Mouse (Mus musculus) CH12.LX (cell line): ENCODE results near the gene Tsr1. TPM values are rescaled to one million over a fixed set of nuclear protein-coding genes. Genes with fewer than 3 reads are reported as not detected.

Experiments used
- DNase-seq: peaks from one replicate; pipeline ENCODE4 v3.0.0-alpha.2; 2013; ENCODE audit errors: extremely low read depth
- H3K27ac ChIP-seq: 2 replicates; pipeline ENCODE4 v1.5.1; 2012; ENCODE audit warnings: low read depth, mild to moderate bottlenecking, control low read depth, moderate library complexity; ENCODE audit not compliant: insufficient read depth
- H3K27me3 ChIP-seq: replicated peaks from 2 replicates; pipeline ENCODE3; 2012; ENCODE audit warnings: inconsistent platforms
- H3K36me3 ChIP-seq, 2 experiments: replicated peaks in 1 of 2; 2 replicates each; pipeline versions ENCODE3 to v1.6.1; 2012; ENCODE audit warnings: inconsistent platforms in 1 of 2, low read length in 1 of 2, mild to moderate bottlenecking in 1 of 2, mixed read lengths in 1 of 2, moderate library complexity in 1 of 2; ENCODE audit not compliant: control insufficient read depth in 1 of 2, insufficient read depth in 1 of 2
- H3K4me1 ChIP-seq, 2 experiments: 2 replicates each; pipeline ENCODE4 v1.6.1; 2012; ENCODE audit warnings: inconsistent platforms in 1 of 2, moderate library complexity in 1 of 2; ENCODE audit not compliant: insufficient read depth in 2 of 2, control insufficient read depth in 1 of 2
- H3K4me2 ChIP-seq: 2 replicates; pipeline ENCODE4 v1.6.1; 2012; ENCODE audit warnings: low read depth, mild to moderate bottlenecking, control low read depth; ENCODE audit not compliant: poor library complexity, insufficient read depth, severe bottlenecking
- H3K4me3 ChIP-seq, 3 experiments: fragments of 150-350 bp in 1 of 3; sonication (generic) in 1 of 3; replicated peaks in 1 of 3; 2 replicates each; pipeline versions ENCODE3 to v1.5.1; 2011 to 2012; ENCODE audit warnings: low read depth in 2 of 3, low read length in 2 of 3, mild to moderate bottlenecking in 2 of 3, moderate library complexity in 2 of 3, control low read depth in 1 of 3, improper control_type of control experiment in 1 of 3, inconsistent platforms in 1 of 3, mixed read lengths in 1 of 3; ENCODE audit not compliant: poor library complexity in 1 of 3
- H3K79me2 ChIP-seq: replicated peaks from 2 replicates; pipeline ENCODE4 v1.6.1; 2012; ENCODE audit warnings: mild to moderate bottlenecking, moderate library complexity; ENCODE audit not compliant: control insufficient read depth, poor library complexity, insufficient read depth, severe bottlenecking; ENCODE audit errors: extremely low read depth
- H3K9ac ChIP-seq: 2 replicates; pipeline ENCODE4 v1.6.1; 2012; ENCODE audit warnings: low read depth, mild to moderate bottlenecking, control low read depth, moderate library complexity; ENCODE audit not compliant: insufficient read depth
- H3K9me3 ChIP-seq: replicated peaks from 2 replicates; pipeline ENCODE3; 2012; ENCODE audit warnings: low read length, inconsistent platforms, mixed read lengths
- CHD1 ChIP-seq: IDR thresholded peaks from 2 replicates; pipeline ENCODE4 v1.6.1; 2012; ENCODE audit warnings: low read depth, low read length, improper control_type of control experiment, inconsistent platforms
- CTCF ChIP-seq, 2 experiments: IDR thresholded peaks in 1 of 2; conservative IDR thresholded peaks in 1 of 2; 2 replicates each; pipeline ENCODE4 v1.5.1; 2011 to 2012; ENCODE audit warnings: low read depth in 2 of 2, low read length in 2 of 2, improper control_type of control experiment in 1 of 2, inconsistent platforms in 1 of 2, mild to moderate bottlenecking in 1 of 2, moderate library complexity in 1 of 2
- ELF1 ChIP-seq: IDR thresholded peaks from 2 replicates; pipeline ENCODE4 v1.6.1; 2014; ENCODE audit warnings: low read depth, mild to moderate bottlenecking, inconsistent platforms, low read length, improper control_type of control experiment
- ETS1 ChIP-seq: conservative IDR thresholded peaks from 2 replicates; pipeline ENCODE4 v1.6.1; 2012; ENCODE audit warnings: low read depth, mild to moderate bottlenecking, inconsistent platforms, low read length, improper control_type of control experiment, moderate library complexity
- GABPA ChIP-seq: IDR thresholded peaks from 2 replicates; pipeline ENCODE4 v1.6.1; 2012; ENCODE audit warnings: low read depth, low read length, improper control_type of control experiment, inconsistent platforms; ENCODE audit not compliant: insufficient replicate concordance
- IRF4 ChIP-seq: IDR thresholded peaks from 2 replicates; pipeline ENCODE4 v1.6.1; 2014; ENCODE audit warnings: low read depth, mild to moderate bottlenecking, inconsistent platforms, low read length, improper control_type of control experiment
- JUND ChIP-seq: conservative IDR thresholded peaks from 2 replicates; pipeline ENCODE4 v1.6.1; 2011; ENCODE audit warnings: low read depth, low read length, improper control_type of control experiment
- MAFK ChIP-seq: IDR thresholded peaks from 2 replicates; pipeline ENCODE4 v1.6.1; 2011; ENCODE audit warnings: low read length, improper control_type of control experiment; ENCODE audit not compliant: insufficient replicate concordance
- MYC ChIP-seq: IDR thresholded peaks from 2 replicates; pipeline ENCODE4 v1.6.1; 2011; ENCODE audit warnings: low read depth, mild to moderate bottlenecking, improper control_type of control experiment, low read length
- NRF1 ChIP-seq: IDR thresholded peaks from 2 replicates; pipeline ENCODE4 v1.6.1; 2014; ENCODE audit warnings: low read depth, mild to moderate bottlenecking, inconsistent platforms, low read length, improper control_type of control experiment, moderate library complexity
- POLR2A ChIP-seq: IDR thresholded peaks from 2 replicates; pipeline ENCODE4 v1.6.1; 2011; ENCODE audit warnings: low read depth, mild to moderate bottlenecking, improper control_type of control experiment, low read length
- RAD21 ChIP-seq: IDR thresholded peaks from 2 replicates; pipeline ENCODE4 v1.6.1; 2011; ENCODE audit warnings: low read depth, mild to moderate bottlenecking, low read length, improper control_type of control experiment, moderate library complexity
- RCOR1 ChIP-seq: conservative IDR thresholded peaks from 2 replicates; pipeline ENCODE4 v1.6.1; 2012; ENCODE audit warnings: low read depth, mild to moderate bottlenecking, inconsistent platforms, low read length, improper control_type of control experiment
- SMC3 ChIP-seq: IDR thresholded peaks from 2 replicates; pipeline ENCODE4 v1.6.1; 2011; ENCODE audit warnings: low read depth, low read length, improper control_type of control experiment
- TBP ChIP-seq: conservative IDR thresholded peaks from 2 replicates; pipeline ENCODE4 v1.6.1; 2011; ENCODE audit warnings: low read depth, low read length, improper control_type of control experiment
- ZKSCAN1 ChIP-seq: IDR thresholded peaks from 2 replicates; pipeline ENCODE4 v1.6.1; 2012; ENCODE audit warnings: low read depth, inconsistent platforms, low read length, improper control_type of control experiment, borderline replicate concordance
- ZNF384 ChIP-seq: IDR thresholded peaks from 2 replicates; pipeline ENCODE4 v1.6.1; 2012; ENCODE audit warnings: low read depth, low read length, improper control_type of control experiment, inconsistent platforms
- dilution Hi-C: fragments of 300-500 bp; cut with MboI; formaldehyde crosslinking; loops from 2 replicates; pipeline ENCODE4 v1.14.3; 2020; ENCODE audit warnings: low sequenced_read_pairs; ENCODE audit not compliant: extremely low pct_unique_long_range_greater_than_20kb, extremely low pct_ligation_motif_present
- in situ Hi-C: fragments of 300-500 bp; cut with MboI; formaldehyde crosslinking; loops from 3 replicates; pipeline ENCODE4 v1.14.3; 2019; ENCODE audit warnings: low sequenced_read_pairs, low pct_ligation_motif_present, low pct_unique_long_range_greater_than_20kb, mixed read lengths
- polyA plus RNA-seq: library from polyadenylated mRNA; unstranded; fragments of >175 nt; gene quantifications from 2 replicates; pipeline ENCODE4 v1.2.1, GENCODE M21; 2012; ENCODE audit warnings: low read depth; ENCODE audit not compliant: insufficient read length
- total RNA-seq, 2 experiments: library from RNA; depleted of rRNA; stranded (reverse); fragments of 300-350 nt in 1 of 2; fragments of >200 nt in 1 of 2; gene quantifications; 2 replicates each; pipeline ENCODE4 v1.2.3; 2012 to 2014

Gene Tsr1
- total and polyA plus RNA-seq, 3 experiments, result 85.2 to 149 (median 101) TPM

GRCm38 (mm10) chr11:74870991-74871622 is 26.8 kb upstream of the Tsr1 start:
- TF ChIP-seq ZNF384, result no peak
- TF ChIP-seq MYC, result no peak
- peak in 1 of 2 experiments; percentile 57; a peak in 2 of 4 replicates for TF ChIP-seq CTCF (conservative IDR thresholded peaks at IDR 0.05 in 1 of 2, IDR thresholded peaks at IDR 0.05 in 1 of 2; ENCODE audit: low read depth in 2 of 2, low read length in 2 of 2)
- TF ChIP-seq GABPA, result no peak
- no peak for TF ChIP-seq POLR2A
- no peak for TF ChIP-seq ELF1
- no peak for TF ChIP-seq JUND
- TF ChIP-seq IRF4, result no peak; the same call in 1 of the 2 replicates
- TF ChIP-seq NRF1, result no peak
- TF ChIP-seq RAD21, result peak; percentile 53
- peak; percentile 50 for TF ChIP-seq SMC3
- TF ChIP-seq CHD1, result no peak
- no peak for TF ChIP-seq MAFK
- peaks cover 0 to 7% of the 10 kb centered on the region in 2 experiments for H3K36me3 ChIP-seq
- H3K27ac ChIP-seq, result no peak overlapping the region
- no peak overlapping the region for H3K4me2 ChIP-seq
- no peaks in the 10 kb centered on the region for H3K9me3 ChIP-seq
- H3K9ac ChIP-seq, result no peak overlapping the region
- dilution Hi-C loops (no loop called here), in situ Hi-C loops (no loop called here)
- no peaks in the 10 kb centered on the region for H3K79me2 ChIP-seq
- peak; percentile 25 for DNase-seq
- H3K4me1 ChIP-seq, result peaks cover 0 to 5% of the 10 kb centered on the region in 2 experiments; a peak in 1 of 4 replicates
- no peaks in the 10 kb centered on the region for H3K27me3 ChIP-seq
- no peak overlapping the region for H3K4me3 ChIP-seq

GRCm38 (mm10) chr11:74874630-74875029 is 23.2 kb upstream of the Tsr1 start:
- H3K4me3 ChIP-seq, result no peak overlapping the region
- no peaks in the 10 kb centered on the region for H3K36me3 ChIP-seq
- no peaks in the 10 kb centered on the region for H3K79me2 ChIP-seq
- no peak overlapping the region for H3K27ac ChIP-seq
- in situ Hi-C loops (no loop called here), dilution Hi-C loops (no loop called here)
- DNase-seq, result no peak
- no peak overlapping the region for H3K9ac ChIP-seq
- TF ChIP-seq ELF1, result no peak
- no peak for TF ChIP-seq TBP
- TF ChIP-seq ZKSCAN1, result no peak
- TF ChIP-seq ETS1, result no peak
- no peak for TF ChIP-seq RCOR1
- no peaks in the 10 kb centered on the region for H3K27me3 ChIP-seq
- peaks cover 0 to 10% of the 10 kb centered on the region in 2 experiments; a peak in 2 of 4 replicates for H3K4me1 ChIP-seq
- no peaks in the 10 kb centered on the region for H3K9me3 ChIP-seq
- no peak overlapping the region for H3K4me2 ChIP-seq
